9 mouse cellular contexts compared by ENCODE assay signal in the genomic region with DNA sequence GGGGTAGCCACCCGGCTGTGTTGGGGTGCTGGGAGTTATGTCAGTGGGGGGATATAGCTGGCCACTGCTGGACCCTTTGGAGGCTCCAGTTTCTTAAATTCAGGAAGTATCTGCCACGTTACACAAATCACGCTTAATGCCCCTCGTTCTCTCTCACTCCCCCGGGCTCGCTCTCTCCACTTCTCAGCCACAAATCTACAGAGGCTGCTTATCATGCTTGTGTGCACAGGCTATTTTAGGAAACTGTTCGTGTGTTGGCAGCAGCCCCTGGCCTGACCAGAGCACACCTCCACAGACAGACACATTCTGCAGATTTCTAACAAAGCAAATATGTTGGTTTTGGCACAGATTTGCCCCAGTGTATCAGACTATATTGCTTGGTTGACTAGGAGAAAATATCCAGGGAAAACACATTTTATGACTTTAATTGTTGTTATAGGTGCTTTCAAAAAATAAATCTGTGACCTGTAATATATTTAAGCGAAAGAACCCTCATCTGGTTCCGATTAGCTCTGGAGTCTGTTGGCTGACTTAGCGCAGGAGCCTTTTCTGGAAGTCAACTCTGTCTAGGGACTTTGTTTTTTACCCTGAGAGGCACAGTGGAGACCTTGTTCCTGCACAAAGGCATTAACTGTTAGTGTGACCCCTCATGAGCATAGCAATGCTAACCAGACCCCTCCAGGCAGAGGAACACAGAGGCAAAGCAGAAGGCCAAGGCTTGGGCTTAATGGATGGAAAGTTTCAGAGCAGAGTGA. TPM values are rescaled to one million over a fixed set of nuclear protein-coding genes. Genes with fewer than 3 reads are reported as not detected.
DNase-seq lines count a peak whose midpoint lies in the region; ATAC-seq and TF ChIP-seq lines count a peak whose summit lies in the region.
"Had no signal": no experiment of that assay in that cellular context is flagged by ENCODE, and none has a peak within 500 bp of the region (broad histone marks: within the 10 kb centered on the region; RNA-seq: fewer than 3 reads in every experiment).

No protein-coding gene starts in this region.

- H3K4me1 ChIP-seq in lung, embryonic 15.5 days: peaks cover 21% of the 10 kb centered on the region
- H3K4me1 ChIP-seq in lung, adult 2 months (ENCODE audit: control insufficient read depth, insufficient read depth, low read length): no peaks in the 10 kb centered on the region

- ATAC-seq in lung, embryonic 15.5 days (ENCODE audit: borderline replicate concordance, extremely low read depth, low FRiP score, low TSS enrichment): 0 out of 2 replicates have a peak, but pooled peaks have one; percentile 49

- no peaks in the 10 kb centered on the region for H3K9me3 ChIP-seq in lung, embryonic 15.5 days

- no peak for TF ChIP-seq POLR2A in lung, adult 2 months (IDR thresholded peaks at IDR 0.05; ENCODE audit: borderline replicate concordance, extremely low read depth, low read depth, low read length)

- no peak overlapping the region for H3K4me3 ChIP-seq in lung, embryonic 15.5 days
- no peak overlapping the region for H3K4me3 ChIP-seq in lung, adult 2 months (replicated peaks; ENCODE audit: extremely low read depth, low read depth, low read length)

- no peak for TF ChIP-seq CTCF in lung, adult 2 months (IDR thresholded peaks at IDR 0.05; ENCODE audit: insufficient read depth, low read length)

- H3K27ac ChIP-seq in lung, embryonic 15.5 days: peak overlapping the region; percentile 89
- H3K27ac ChIP-seq: liver, embryonic 14.5 days had no signal

- intact Hi-C loops in left cerebral cortex, postnatal 4 days (cut with DNase I): no loop called here

- H3K36me3 ChIP-seq in lung, embryonic 15.5 days: no peaks in the 10 kb centered on the region

- H3K4me2 ChIP-seq in lung, embryonic 15.5 days: peak overlapping the region; percentile 40

- no peaks in the 10 kb centered on the region for H3K27me3 ChIP-seq in lung, embryonic 15.5 days

- H3K9ac ChIP-seq in lung, embryonic 15.5 days: peak overlapping the region; percentile 12; the same call in 1 of the 2 replicates
- H3K9ac ChIP-seq: liver, embryonic 14.5 days had no signal

- 22% methylated on average over 10 of the region's 10 CpGs for WGBS in lung, embryonic 15.5 days
- WGBS in lung, adult 2 months: 30% methylated on average over 10 of the region's 10 CpGs

- DNase-seq in lung, adult 2 months: no peak
- peak; percentile 59 for DNase-seq in embryo, embryonic 10 days (ENCODE audit: low spot score)
- DNase-seq in heart, postnatal 4 days: peak; percentile 68
- peak; percentile 44 for DNase-seq in neural tube, embryonic 10.5 days (ENCODE audit: extremely low spot score, low spot score)
- DNase-seq in right cerebral cortex, adult 18-20 months: no peak
- DNase-seq in left cerebral cortex, postnatal 4 days: no peak
- no peak for DNase-seq in urinary bladder, postnatal 25 days (ENCODE audit: low spot score)

RNA-seq across cellular contexts. Expression of a gene that starts 51.2 kb away (rescaled TPM):
- polyA plus RNA-seq in lung, embryonic 15.5 days (2015; fragmentation: Nextera tagmentation; extraction: Ambion mirVana): 0.66 and 0.94 TPM in 2 replicates
- polyA plus RNA-seq in lung, adult 2 months (2012; rRNA removed): 5.0 and 8.5 TPM in 2 replicates
- total RNA-seq in heart, postnatal 4 days (2021): under 1 TPM in 1 of 2 experiments, not detected in 1; 0.25 TPM
- under 1 TPM in 1 of 2 experiments, not detected in 1; 0.52 TPM for total RNA-seq in left cerebral cortex, postnatal 4 days (2021)

RNA-seq across cellular contexts. Expression of a gene that starts 53.3 kb away (rescaled TPM):
- 130 and 136 TPM in 2 replicates for polyA plus RNA-seq in lung, embryonic 15.5 days (2015; fragmentation: Nextera tagmentation; extraction: Ambion mirVana)
- 103 and 123 TPM in 2 replicates for polyA plus RNA-seq in lung, adult 2 months (2012; rRNA removed)
- 100 to 1,000 TPM; 165 to 169 TPM for total RNA-seq in heart, postnatal 4 days (2021)
- total RNA-seq in left cerebral cortex, postnatal 4 days (2021): 100 to 1,000 TPM; 248 to 255 TPM

Comparison
In these comparisons a context has a peak if more than half of its experiments do, and no peak if none do; other contexts are left out.
1. DNase-seq: peak in embryo, embryonic 10 days (single experiment), heart, postnatal 4 days (single experiment) and neural tube, embryonic 10.5 days (single experiment); none in lung, adult 2 months (single experiment), right cerebral cortex, adult 18-20 months (single experiment), left cerebral cortex, postnatal 4 days (single experiment) and urinary bladder, postnatal 25 days (single experiment).